Mouse (Mus musculus) kidney, embryonic 15.5 days (tissue): ENCODE measurements around the gene Leng9. TPM values are rescaled to one million over a fixed set of nuclear protein-coding genes. Genes with fewer than 3 reads are reported as not detected.
A peak's percentile ranks its signal among the peaks of the same experiment; 100 is the strongest.

Experiments
- ATAC-seq: fragments of 200-750 bp; cut with Nextera tagmentation; replicated peaks from 2 replicates; pipeline ENCODE4 v1.8.0; 2017; ENCODE audit warnings: moderate TSS enrichment; ENCODE audit not compliant: low FRiP score
- H3K27ac ChIP-seq: fragments of 300-500 bp; sonication (generic); 2 replicates; pipeline ENCODE4 v1.5.1; 2015; ENCODE audit warnings: mild to moderate bottlenecking, inconsistent platforms
- H3K27me3 ChIP-seq: fragments of 300-500 bp; sonication (generic); 2 replicates; pipeline ENCODE4 v1.6.1; 2015; ENCODE audit warnings: inconsistent platforms
- H3K36me3 ChIP-seq: fragments of 300-500 bp; sonication (generic); 2 replicates; pipeline ENCODE4 v1.6.1; 2015; ENCODE audit warnings: inconsistent platforms
- H3K4me1 ChIP-seq: fragments of 300-500 bp; sonication (generic); 2 replicates; pipeline ENCODE4 v1.6.1; 2015; ENCODE audit warnings: inconsistent platforms
- H3K4me2 ChIP-seq: fragments of 300-500 bp; sonication (generic); 2 replicates; pipeline ENCODE4 v1.6.1; 2015; ENCODE audit warnings: moderate library complexity, mild to moderate bottlenecking, inconsistent platforms
- H3K4me3 ChIP-seq: fragments of 300-500 bp; sonication (generic); replicated peaks from 2 replicates; pipeline ENCODE4 v1.5.1; 2015; ENCODE audit warnings: mild to moderate bottlenecking, inconsistent platforms
- H3K9ac ChIP-seq: fragments of 300-500 bp; sonication (generic); 2 replicates; pipeline ENCODE4 v1.6.1; 2015; ENCODE audit warnings: mild to moderate bottlenecking, inconsistent platforms
- H3K9me3 ChIP-seq: fragments of 300-500 bp; sonication (generic); replicated peaks from 2 replicates; pipeline ENCODE4 v1.6.1; 2016; ENCODE audit warnings: inconsistent platforms
- WGBS: fragments of 180-500 bp; shearing (Covaris S2); methylation state at CpG from one replicate; pipeline ENCODE4 v1.1.7; 2015; ENCODE audit warnings: mixed read lengths; 5-methylcytosine and 5-hydroxymethylcytosine counted together
- polyA plus RNA-seq: library from polyadenylated mRNA; unstranded; fragments of >200 nt; fragmentation: Nextera tagmentation; extraction: Ambion mirVana; gene quantifications from 2 replicates; pipeline ENCODE4 v1.2.1, GENCODE M21; 2015

The Leng9 gene
- polyA plus RNA-seq, 1 experiment from 2014 or later, result 3.5 TPM

GRCm38 (mm10) chr7:4149209-4150054 is 742 bp downstream of the Leng9 start:
- WGBS, result under 1% methylated on average over 64 of the region's 64 CpGs
- peaks cover 38% of the 10 kb centered on the region for H3K36me3 ChIP-seq
- ATAC-seq, result peak; percentile 79
- H3K9me3 ChIP-seq, result no peaks in the 10 kb centered on the region
- H3K4me2 ChIP-seq, result peak overlapping the region; percentile 90
- H3K27me3 ChIP-seq, result peaks cover 20% of the 10 kb centered on the region
- H3K4me1 ChIP-seq, result peaks cover 43% of the 10 kb centered on the region
- H3K9ac ChIP-seq, result peak overlapping the region; percentile 56
- peak overlapping the region; percentile 94 for H3K27ac ChIP-seq
- H3K4me3 ChIP-seq, result peak overlapping the region; percentile 62

GRCm38 (mm10) chr7:4148341-4149208 is 1.6 kb downstream of the Leng9 start:
- 27% methylated on average over 18 of the region's 18 CpGs for WGBS

GRCm38 (mm10) chr7:4147836-4148235 is 2.3 kb downstream of the Leng9 start:
- H3K27ac ChIP-seq, result peak overlapping the region; percentile 94

More at GRCm38 (mm10) chr7:4148341-4149208, 1.6 kb downstream of the Leng9 start:
- peak; percentile 23 for ATAC-seq
- Histone ChIP-seq H3K4me1 (peaks cover 43% of the 10 kb centered on the region), H3K9ac (peak overlapping the region; percentile 56), H3K27ac (peak overlapping the region; percentile 94), H3K4me3 (peak overlapping the region; percentile 62), H3K9me3 (no peaks in the 10 kb centered on the region), H3K27me3 (peaks cover 20% of the 10 kb centered on the region), H3K4me2 (peak overlapping the region; percentile 90), H3K36me3 (peaks cover 46% of the 10 kb centered on the region)

GRCm38 (mm10) chr7:4147371-4147770 is 2.8 kb downstream of the Leng9 start:
- Histone ChIP-seq H3K27ac (no peak overlapping the region), H3K9ac (no peak overlapping the region), H3K27me3 (peaks cover 18% of the 10 kb centered on the region), H3K36me3 (peaks cover 59% of the 10 kb centered on the region), H3K4me1 (peaks cover 43% of the 10 kb centered on the region), H3K4me2 (no peak overlapping the region), H3K9me3 (no peaks in the 10 kb centered on the region), H3K4me3 (no peak overlapping the region)
- ATAC-seq, result no peak
- WGBS, result 81% methylated on average over 20 of the region's 20 CpGs

More at GRCm38 (mm10) chr7:4147836-4148235, 2.3 kb downstream of the Leng9 start:
- Histone ChIP-seq H3K9ac (0 out of 2 replicates have a peak overlapping the region, but pooled peaks have one; percentile 12), H3K4me2 (peak overlapping the region; percentile 90; the same call in 1 of the 2 replicates), H3K4me1 (peaks cover 43% of the 10 kb centered on the region), H3K9me3 (no peaks in the 10 kb centered on the region), H3K27me3 (peaks cover 20% of the 10 kb centered on the region), H3K36me3 (peaks cover 54% of the 10 kb centered on the region), H3K4me3 (peak overlapping the region; percentile 62; the same call in 1 of the 2 replicates)
- 68% methylated on average over 4 of the region's 4 CpGs for WGBS
- no peak for ATAC-seq

GRCm38 (mm10) chr7:4146241-4147180 is 3.7 kb downstream of the Leng9 start:
- 94% methylated on average over 23 of the region's 23 CpGs for WGBS
- Histone ChIP-seq H3K27ac (no peak overlapping the region), H3K27me3 (peaks cover 10% of the 10 kb centered on the region), H3K4me3 (no peak overlapping the region), H3K9me3 (no peaks in the 10 kb centered on the region), H3K4me2 (no peak overlapping the region), H3K36me3 (peaks cover 67% of the 10 kb centered on the region), H3K9ac (no peak overlapping the region), H3K4me1 (peaks cover 40% of the 10 kb centered on the region)
- ATAC-seq, result no peak

GRCm38 (mm10) chr7:4145552-4146190 is 4.5 kb downstream of the Leng9 start:
- H3K4me1 ChIP-seq, result peaks cover 32% of the 10 kb centered on the region
- no peaks in the 10 kb centered on the region for H3K9me3 ChIP-seq
- H3K4me2 ChIP-seq, result no peak overlapping the region
- H3K36me3 ChIP-seq, result peaks cover 76% of the 10 kb centered on the region
- H3K27ac ChIP-seq, result no peak overlapping the region
- no peak for ATAC-seq
- peaks cover 2% of the 10 kb centered on the region for H3K27me3 ChIP-seq
- H3K4me3 ChIP-seq, result no peak overlapping the region
- WGBS, result 69% methylated on average over 6 of the region's 6 CpGs
- no peak overlapping the region for H3K9ac ChIP-seq

- 92% methylated on average over 20 of the region's 20 CpGs for WGBS
- peaks cover 25% of the 10 kb centered on the region for H3K4me1 ChIP-seq
- no peak overlapping the region for H3K4me3 ChIP-seq
- no peaks in the 10 kb centered on the region for H3K9me3 ChIP-seq
- no peaks in the 10 kb centered on the region for H3K27me3 ChIP-seq
- no peak overlapping the region for H3K27ac ChIP-seq
- ATAC-seq, result no peak
- H3K9ac ChIP-seq, result no peak overlapping the region
- no peak overlapping the region for H3K4me2 ChIP-seq
- H3K36me3 ChIP-seq, result peaks cover 83% of the 10 kb centered on the region
These were observed 5.2 kb downstream of the Leng9 start for GRCm38 (mm10) chr7:4144766-4145551.

GRCm38 (mm10) chr7:4144046-4144445 is 6.1 kb downstream of the Leng9 start:
- no peak for ATAC-seq
- H3K27ac ChIP-seq, result no peak overlapping the region
- H3K4me3 ChIP-seq, result no peak overlapping the region
- peaks cover 22% of the 10 kb centered on the region for H3K4me1 ChIP-seq
- H3K9me3 ChIP-seq, result no peaks in the 10 kb centered on the region
- H3K36me3 ChIP-seq, result peaks cover 92% of the 10 kb centered on the region
- 95% methylated on average over 13 of the region's 13 CpGs for WGBS
- no peaks in the 10 kb centered on the region for H3K27me3 ChIP-seq
- H3K4me2 ChIP-seq, result no peak overlapping the region
- H3K9ac ChIP-seq, result no peak overlapping the region

GRCm38 (mm10) chr7:4143506-4143905 is 6.7 kb downstream of the Leng9 start:
- no peaks in the 10 kb centered on the region for H3K9me3 ChIP-seq
- H3K27ac ChIP-seq, result no peak overlapping the region
- H3K9ac ChIP-seq, result no peak overlapping the region
- 95% methylated on average over 19 of the region's 19 CpGs for WGBS
- no peaks in the 10 kb centered on the region for H3K27me3 ChIP-seq
- no peak for ATAC-seq
- no peak overlapping the region for H3K4me3 ChIP-seq
- H3K36me3 ChIP-seq, result peaks cover 97% of the 10 kb centered on the region
- peaks cover 19% of the 10 kb centered on the region for H3K4me1 ChIP-seq
- no peak overlapping the region for H3K4me2 ChIP-seq

- no peak overlapping the region for H3K27ac ChIP-seq
- peaks cover 100% of the 10 kb centered on the region for H3K36me3 ChIP-seq
- H3K4me1 ChIP-seq, result peaks cover 19% of the 10 kb centered on the region
These were observed 7.3 kb downstream of the Leng9 start for GRCm38 (mm10) chr7:4142796-4143445.

More at GRCm38 (mm10) chr7:4142796-4143445, 7.3 kb downstream of the Leng9 start:
- no peak overlapping the region for H3K9ac ChIP-seq
- no peak overlapping the region for H3K4me3 ChIP-seq
- H3K27me3 ChIP-seq, result no peaks in the 10 kb centered on the region
- 92% methylated on average over 10 of the region's 10 CpGs for WGBS
- no peaks in the 10 kb centered on the region for H3K9me3 ChIP-seq
- no peak for ATAC-seq
- no peak overlapping the region for H3K4me2 ChIP-seq
